Mouse (Mus musculus): ENCODE results near the gene Slc6a18. TPM values are rescaled to one million over a fixed set of nuclear protein-coding genes. Genes with fewer than 3 reads are reported as not detected.

The Slc6a18 gene
- polyA plus RNA-seq, 1 experiment: not detected

- TF ChIP-seq FOSL1 (IDR thresholded peaks at IDR 0.05; ENCODE audit: insufficient read depth, low read length, poor library complexity, severe bottlenecking) (no peak), CTCF (IDR thresholded peaks at IDR 0.05; ENCODE audit: control insufficient read depth, insufficient read depth, insufficient read length) (no peak), CEBPB (IDR thresholded peaks at IDR 0.05; ENCODE audit: low read depth) (no peak), MYOD1 (IDR thresholded peaks at IDR 0.05; ENCODE audit: control insufficient read depth, insufficient read length, low read depth) (no peak), MYOG (IDR thresholded peaks at IDR 0.05; ENCODE audit: control insufficient read depth, extremely low read depth, insufficient read length) (no peak), USF1 (IDR thresholded peaks at IDR 0.05; ENCODE audit: low read depth) (no peak), MAX (IDR thresholded peaks at IDR 0.05) (no peak)
- Histone ChIP-seq H3K27me3 (ENCODE audit: control insufficient read depth, insufficient read depth, insufficient read length) (peaks cover 6% of the 10 kb centered on the region), H3K79me2 (ENCODE audit: control insufficient read depth, insufficient read depth) (no peaks in the 10 kb centered on the region), H3ac (ENCODE audit: control insufficient read depth, insufficient read length, low read depth) (no peak overlapping the region), H3K36me3 (ENCODE audit: control insufficient read depth, insufficient read depth) (no peaks in the 10 kb centered on the region), H3K4me3 (ENCODE audit: insufficient read depth, poor library complexity, severe bottlenecking) (no peak overlapping the region), H3K79me3 (ENCODE audit: low read depth) (no peaks in the 10 kb centered on the region)
These were observed 18.9 kb downstream of the Slc6a18 start for GRCm38 (mm10) chr13:73658953-73659352.

- no peak overlapping the region for H3ac ChIP-seq (ENCODE audit: control insufficient read depth, insufficient read length, low read depth)
- TF ChIP-seq MYOD1 (IDR thresholded peaks at IDR 0.05; ENCODE audit: control insufficient read depth, insufficient read length, low read depth): no peak
- TF ChIP-seq MYOG (IDR thresholded peaks at IDR 0.05; ENCODE audit: control insufficient read depth, extremely low read depth, insufficient read length): no peak
- no peak for TF ChIP-seq USF1 (IDR thresholded peaks at IDR 0.05; ENCODE audit: low read depth)
- TF ChIP-seq CTCF (IDR thresholded peaks at IDR 0.05; ENCODE audit: control insufficient read depth, insufficient read depth, insufficient read length): no peak
- TF ChIP-seq FOSL1 (IDR thresholded peaks at IDR 0.05; ENCODE audit: insufficient read depth, low read length, poor library complexity, severe bottlenecking): no peak
- TF ChIP-seq CEBPB (IDR thresholded peaks at IDR 0.05; ENCODE audit: low read depth): no peak
- no peak for TF ChIP-seq MAX (IDR thresholded peaks at IDR 0.05)
- no peak overlapping the region for H3K4me3 ChIP-seq (ENCODE audit: insufficient read depth, poor library complexity, severe bottlenecking)
- no peaks in the 10 kb centered on the region for H3K79me2 ChIP-seq (ENCODE audit: control insufficient read depth, insufficient read depth)
- peaks cover 3% of the 10 kb centered on the region for H3K27me3 ChIP-seq (ENCODE audit: control insufficient read depth, insufficient read depth, insufficient read length)
- H3K79me3 ChIP-seq (ENCODE audit: low read depth): no peaks in the 10 kb centered on the region
- H3K36me3 ChIP-seq (ENCODE audit: control insufficient read depth, insufficient read depth): no peaks in the 10 kb centered on the region
These were observed 22.8 kb downstream of the Slc6a18 start for GRCm38 (mm10) chr13:73654976-73655375.

- no peak for TF ChIP-seq CEBPB (IDR thresholded peaks at IDR 0.05; ENCODE audit: low read depth)
- no peak for TF ChIP-seq MYOG (IDR thresholded peaks at IDR 0.05; ENCODE audit: control insufficient read depth, extremely low read depth, insufficient read length)
- TF ChIP-seq CTCF (IDR thresholded peaks at IDR 0.05; ENCODE audit: control insufficient read depth, insufficient read depth, insufficient read length): no peak
- TF ChIP-seq MAX (IDR thresholded peaks at IDR 0.05): no peak
- no peak for TF ChIP-seq USF1 (IDR thresholded peaks at IDR 0.05; ENCODE audit: low read depth)
- no peak for TF ChIP-seq MYOD1 (IDR thresholded peaks at IDR 0.05; ENCODE audit: control insufficient read depth, insufficient read length, low read depth)
- no peak for TF ChIP-seq FOSL1 (IDR thresholded peaks at IDR 0.05; ENCODE audit: insufficient read depth, low read length, poor library complexity, severe bottlenecking)
- Histone ChIP-seq H3K79me2 (ENCODE audit: control insufficient read depth, insufficient read depth) (no peaks in the 10 kb centered on the region), H3K27me3 (ENCODE audit: control insufficient read depth, insufficient read depth, insufficient read length) (peaks cover 3% of the 10 kb centered on the region), H3ac (ENCODE audit: control insufficient read depth, insufficient read length, low read depth) (no peak overlapping the region), H3K4me3 (ENCODE audit: insufficient read depth, poor library complexity, severe bottlenecking) (no peak overlapping the region), H3K36me3 (ENCODE audit: control insufficient read depth, insufficient read depth) (no peaks in the 10 kb centered on the region), H3K79me3 (ENCODE audit: low read depth) (no peaks in the 10 kb centered on the region)
These were observed 24.6 kb downstream of the Slc6a18 start for GRCm38 (mm10) chr13:73653266-73653665.

GRCm38 (mm10) chr13:73646397-73647087 lies 31.3 kb downstream of the Slc6a18 start:
- Histone ChIP-seq H3K79me2 (ENCODE audit: control insufficient read depth, insufficient read depth) (no peaks in the 10 kb centered on the region), H3K79me3 (ENCODE audit: low read depth) (no peaks in the 10 kb centered on the region), H3K27me3 (ENCODE audit: control insufficient read depth, insufficient read depth, insufficient read length) (no peaks in the 10 kb centered on the region), H3K4me3 (ENCODE audit: insufficient read depth, poor library complexity, severe bottlenecking) (no peak overlapping the region), H3K36me3 (ENCODE audit: control insufficient read depth, insufficient read depth) (no peaks in the 10 kb centered on the region), H3ac (ENCODE audit: control insufficient read depth, insufficient read length, low read depth) (no peak overlapping the region)
- TF ChIP-seq MYOG (IDR thresholded peaks at IDR 0.05; ENCODE audit: control insufficient read depth, extremely low read depth, insufficient read length): no peak
- no peak for TF ChIP-seq MYOD1 (IDR thresholded peaks at IDR 0.05; ENCODE audit: control insufficient read depth, insufficient read length, low read depth)
- TF ChIP-seq CEBPB (IDR thresholded peaks at IDR 0.05; ENCODE audit: low read depth): no peak
- TF ChIP-seq USF1 (IDR thresholded peaks at IDR 0.05; ENCODE audit: low read depth): no peak
- TF ChIP-seq MAX (IDR thresholded peaks at IDR 0.05): no peak
- TF ChIP-seq FOSL1 (IDR thresholded peaks at IDR 0.05; ENCODE audit: insufficient read depth, low read length, poor library complexity, severe bottlenecking): no peak
- peak; percentile 80 for TF ChIP-seq CTCF (IDR thresholded peaks at IDR 0.05; ENCODE audit: control insufficient read depth, insufficient read depth, insufficient read length)

GRCm38 (mm10) chr13:73641296-73641695 lies 36.5 kb downstream of the Slc6a18 start:
- Histone ChIP-seq H3K36me3 (ENCODE audit: control insufficient read depth, insufficient read depth) (no peaks in the 10 kb centered on the region), H3K79me2 (ENCODE audit: control insufficient read depth, insufficient read depth) (no peaks in the 10 kb centered on the region), H3K4me3 (ENCODE audit: insufficient read depth, poor library complexity, severe bottlenecking) (no peak overlapping the region), H3ac (ENCODE audit: control insufficient read depth, insufficient read length, low read depth) (no peak overlapping the region), H3K27me3 (ENCODE audit: control insufficient read depth, insufficient read depth, insufficient read length) (no peaks in the 10 kb centered on the region), H3K79me3 (ENCODE audit: low read depth) (no peaks in the 10 kb centered on the region)
- TF ChIP-seq MYOD1 (IDR thresholded peaks at IDR 0.05; ENCODE audit: control insufficient read depth, insufficient read length, low read depth): no peak
- no peak for TF ChIP-seq FOSL1 (IDR thresholded peaks at IDR 0.05; ENCODE audit: insufficient read depth, low read length, poor library complexity, severe bottlenecking)
- no peak for TF ChIP-seq CEBPB (IDR thresholded peaks at IDR 0.05; ENCODE audit: low read depth)
- TF ChIP-seq MYOG (IDR thresholded peaks at IDR 0.05; ENCODE audit: control insufficient read depth, extremely low read depth, insufficient read length): no peak
- no peak for TF ChIP-seq CTCF (IDR thresholded peaks at IDR 0.05; ENCODE audit: control insufficient read depth, insufficient read depth, insufficient read length)
- TF ChIP-seq MAX (IDR thresholded peaks at IDR 0.05): no peak
- no peak for TF ChIP-seq USF1 (IDR thresholded peaks at IDR 0.05; ENCODE audit: low read depth)

Data from C2C12 (cell line).